In the genomic region with DNA sequence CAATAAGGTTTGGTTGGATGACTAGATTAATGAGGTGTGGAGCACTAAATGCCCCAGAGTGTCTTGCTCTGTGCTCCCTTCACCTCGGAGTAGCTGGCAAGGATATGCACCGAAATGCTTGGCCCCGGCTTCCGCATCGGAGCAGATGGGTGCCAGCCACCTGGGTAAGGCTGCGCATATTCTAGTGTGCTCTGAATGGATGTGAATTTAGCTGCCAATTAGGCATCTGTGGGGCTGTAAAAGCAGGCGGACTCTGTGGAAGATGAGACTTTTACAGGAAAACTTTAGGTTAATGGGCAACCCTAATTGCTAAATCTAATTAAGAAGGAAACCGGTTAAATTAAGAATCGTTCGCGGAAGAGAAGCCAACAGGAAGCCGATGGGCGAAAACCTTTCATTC, we compare ENCODE assay signal across 19 mouse cellular contexts. TPM values are rescaled to one million over a fixed set of nuclear protein-coding genes. Genes with fewer than 3 reads are reported as not detected.
DNase-seq lines count a peak whose midpoint lies in the region; ATAC-seq and TF ChIP-seq lines count a peak whose summit lies in the region.
"Had no signal": no experiment of that assay in that cellular context is flagged by ENCODE, and none has a peak within 500 bp of the region (broad histone marks: within the 10 kb centered on the region; RNA-seq: fewer than 3 reads in every experiment).

No protein-coding gene starts in this region.

- no peaks in the 10 kb centered on the region for H3K36me3 ChIP-seq in forebrain, embryonic 12.5 days (replicated peaks)
- H3K36me3 ChIP-seq in forebrain, embryonic 11.5 days (ENCODE audit: control insufficient read depth, insufficient read depth, low read length) = no peaks in the 10 kb centered on the region
- H3K36me3 ChIP-seq in midbrain, postnatal 0 days (ENCODE audit: insufficient read depth, low read length) = no peaks in the 10 kb centered on the region
- H3K36me3 ChIP-seq in midbrain, embryonic 11.5 days (ENCODE audit: control insufficient read depth, insufficient read depth, low read length) = no peaks in the 10 kb centered on the region
- H3K36me3 ChIP-seq in forebrain, embryonic 15.5 days = no peaks in the 10 kb centered on the region
- H3K36me3 ChIP-seq: hindbrain, embryonic 13.5 days; limb, embryonic 15.5 days had no signal

- H3K27ac ChIP-seq in forebrain, embryonic 12.5 days = peak overlapping the region; percentile 70
- no peak overlapping the region; the same call in 1 of the 2 replicates for H3K27ac ChIP-seq in forebrain, embryonic 11.5 days (ENCODE audit: low read depth, low read length)
- no peak overlapping the region for H3K27ac ChIP-seq in midbrain, postnatal 0 days (ENCODE audit: low read depth, low read length)
- H3K27ac ChIP-seq in midbrain, embryonic 11.5 days (ENCODE audit: low read depth, low read length) = no peak overlapping the region
- H3K27ac ChIP-seq in forebrain, embryonic 15.5 days (replicated peaks) = no peak overlapping the region
- H3K27ac ChIP-seq: hindbrain, embryonic 13.5 days; kidney, postnatal 0 days; limb, embryonic 15.5 days had no signal

- no peak for TF ChIP-seq CTCF in midbrain, postnatal 0 days (IDR thresholded peaks at IDR 0.05)

- peaks cover 20% of the 10 kb centered on the region for H3K4me1 ChIP-seq in forebrain, embryonic 12.5 days
- H3K4me1 ChIP-seq in forebrain, embryonic 11.5 days (replicated peaks; ENCODE audit: control insufficient read depth, insufficient read depth, low read length) = 0 out of 2 replicates have a peak, but pooled peaks cover 2% of the 10 kb centered on the region
- H3K4me1 ChIP-seq in midbrain, postnatal 0 days (ENCODE audit: insufficient read depth, low read length) = peaks cover 2% of the 10 kb centered on the region; the same call in 1 of the 2 replicates
- no peaks in the 10 kb centered on the region for H3K4me1 ChIP-seq in midbrain, embryonic 11.5 days (ENCODE audit: control insufficient read depth, insufficient read depth, low read length)
- peaks cover 20% of the 10 kb centered on the region for H3K4me1 ChIP-seq in forebrain, embryonic 15.5 days

- H3K9me3 ChIP-seq in forebrain, embryonic 12.5 days = no peaks in the 10 kb centered on the region
- H3K9me3 ChIP-seq in forebrain, embryonic 11.5 days (ENCODE audit: control insufficient read depth, low read length) = no peaks in the 10 kb centered on the region
- H3K9me3 ChIP-seq in midbrain, postnatal 0 days (ENCODE audit: low read length) = no peaks in the 10 kb centered on the region
- no peaks in the 10 kb centered on the region for H3K9me3 ChIP-seq in midbrain, embryonic 11.5 days (ENCODE audit: control insufficient read depth, low read length)
- no peaks in the 10 kb centered on the region for H3K9me3 ChIP-seq in forebrain, embryonic 15.5 days
- H3K9me3 ChIP-seq: hindbrain, embryonic 13.5 days; limb, embryonic 15.5 days; megakaryocyte, embryonic 14.5 days had no signal

- no peak for DNase-seq in forebrain, embryonic 11.5 days (ENCODE audit: low spot score)
- DNase-seq in midbrain, postnatal 0 days (ENCODE audit: low spot score) = peak; percentile 17
- DNase-seq in midbrain, embryonic 11.5 days (ENCODE audit: low spot score, missing footprints) = no peak
- no peak for DNase-seq in lung, postnatal 36 days
- DNase-seq: adrenal gland, adult 8-10 months; gastrocnemius, postnatal 14 days; heart, postnatal 10 days; layer of hippocampus, adult 9-11 months; lung, postnatal 10 days; spleen, adult 18-20 months had no signal

- WGBS in forebrain, embryonic 12.5 days = 53% methylated on average over 13 of the region's 13 CpGs
- 70% methylated on average over 13 of the region's 13 CpGs for WGBS in forebrain, embryonic 11.5 days
- 74% methylated on average over 13 of the region's 13 CpGs for WGBS in midbrain, postnatal 0 days
- 88% methylated on average over 13 of the region's 13 CpGs for WGBS in midbrain, embryonic 11.5 days
- WGBS in forebrain, embryonic 15.5 days = 26% methylated on average over 13 of the region's 13 CpGs

- H3K4me3 ChIP-seq in forebrain, embryonic 12.5 days (replicated peaks) = no peak overlapping the region
- H3K4me3 ChIP-seq in forebrain, embryonic 11.5 days (ENCODE audit: low read depth, low read length) = no peak overlapping the region
- no peak overlapping the region for H3K4me3 ChIP-seq in midbrain, postnatal 0 days (ENCODE audit: low read depth, low read length)
- no peak overlapping the region for H3K4me3 ChIP-seq in midbrain, embryonic 11.5 days (ENCODE audit: low read depth, low read length)
- no peak overlapping the region for H3K4me3 ChIP-seq in forebrain, embryonic 15.5 days
- H3K4me3 ChIP-seq: hindbrain, embryonic 13.5 days; limb, embryonic 15.5 days; megakaryocyte, embryonic 14.5 days had no signal

- no peak overlapping the region for H3K9ac ChIP-seq in forebrain, embryonic 12.5 days
- H3K9ac ChIP-seq in forebrain, embryonic 11.5 days (ENCODE audit: low read length) = no peak overlapping the region
- H3K9ac ChIP-seq in midbrain, postnatal 0 days (replicated peaks; ENCODE audit: low read length, poor library complexity, severe bottlenecking) = no peak overlapping the region
- no peak overlapping the region for H3K9ac ChIP-seq in midbrain, embryonic 11.5 days (ENCODE audit: low read length)
- no peak overlapping the region for H3K9ac ChIP-seq in forebrain, embryonic 15.5 days (replicated peaks)
- H3K9ac ChIP-seq: hindbrain, embryonic 13.5 days; limb, embryonic 15.5 days had no signal

- 0 out of 2 replicates have a peak, but pooled peaks cover 9% of the 10 kb centered on the region for H3K27me3 ChIP-seq in forebrain, embryonic 12.5 days
- no peaks in the 10 kb centered on the region for H3K27me3 ChIP-seq in forebrain, embryonic 11.5 days (ENCODE audit: control insufficient read depth, insufficient read depth, low read length)
- no peaks in the 10 kb centered on the region for H3K27me3 ChIP-seq in midbrain, postnatal 0 days (ENCODE audit: insufficient read depth, low read length)
- H3K27me3 ChIP-seq in midbrain, embryonic 11.5 days (ENCODE audit: control insufficient read depth, insufficient read depth, low read length) = no peaks in the 10 kb centered on the region
- 0 out of 2 replicates have a peak, but pooled peaks cover 6% of the 10 kb centered on the region for H3K27me3 ChIP-seq in forebrain, embryonic 15.5 days
- H3K27me3 ChIP-seq: hindbrain, embryonic 13.5 days; limb, embryonic 15.5 days had no signal

- H3K4me2 ChIP-seq in forebrain, embryonic 12.5 days = 0 out of 2 replicates have a peak overlapping the region, but pooled peaks have one; percentile 13
- H3K4me2 ChIP-seq in forebrain, embryonic 11.5 days (ENCODE audit: low read depth, low read length, severe bottlenecking) = no peak overlapping the region
- no peak overlapping the region for H3K4me2 ChIP-seq in midbrain, postnatal 0 days (ENCODE audit: low read depth, low read length, poor library complexity, severe bottlenecking)
- no peak overlapping the region for H3K4me2 ChIP-seq in midbrain, embryonic 11.5 days
- peak overlapping the region; percentile 12; the same call in 1 of the 2 replicates for H3K4me2 ChIP-seq in forebrain, embryonic 15.5 days (replicated peaks)
- H3K4me2 ChIP-seq: hindbrain, embryonic 13.5 days; limb, embryonic 15.5 days had no signal

- no peak; the same call in 1 of the 2 replicates for ATAC-seq in forebrain, embryonic 12.5 days (ENCODE audit: low FRiP score)
- no peak for ATAC-seq in forebrain, embryonic 11.5 days (replicated peaks; ENCODE audit: low FRiP score)
- no peak for ATAC-seq in midbrain, postnatal 0 days (ENCODE audit: low FRiP score)
- ATAC-seq in midbrain, embryonic 11.5 days (ENCODE audit: low FRiP score) = no peak
- peak; percentile 85 for ATAC-seq in forebrain, embryonic 15.5 days (replicated peaks)
- no peak for ATAC-seq in monocyte, adult 5-6 weeks (replicated peaks; ENCODE audit: insufficient number of reproducible peaks, low FRiP score, low TSS enrichment, poor library complexity, severe bottlenecking)
- ATAC-seq: intestine, postnatal 0 days; midbrain, embryonic 16.5 days had no signal

RNA-seq across cellular contexts. Expression of gene Mylip, which starts 32.7 kb away (rescaled TPM):
- polyA plus RNA-seq in forebrain, embryonic 12.5 days (2016; fragmentation: Nextera tagmentation; extraction: Ambion mirVana) = 5.3 and 6.8 TPM in 2 replicates
- polyA plus RNA-seq in forebrain, embryonic 11.5 days (2014; fragmentation: Nextera tagmentation; extraction: Ambion mirVana) = 3.6 and 4.9 TPM in 2 replicates
- 11.1 and 16.6 TPM in 2 replicates for total RNA-seq in midbrain, postnatal 0 days (2014; rRNA removed)
- polyA plus RNA-seq in midbrain, postnatal 0 days (2015; fragmentation: Nextera tagmentation; extraction: Ambion mirVana) = 2.9 and 3.7 TPM in 2 replicates
- polyA plus RNA-seq in midbrain, embryonic 11.5 days (2014; fragmentation: Nextera tagmentation; extraction: Ambion mirVana) = 3.9 and 4.3 TPM in 2 replicates
- 4.0 and 5.2 TPM in 2 replicates for polyA plus RNA-seq in forebrain, embryonic 15.5 days (2015; fragmentation: Nextera tagmentation; extraction: Ambion mirVana)
- total RNA-seq in monocyte, adult 5-6 weeks (2017) = 50.0 to 92.4 TPM (median 52.9 TPM) in 3 replicates

Comparison
In these comparisons a context has a peak if more than half of its experiments do, and no peak if none do; other contexts are left out.
1. H3K4me2 ChIP-seq: peak in forebrain, embryonic 12.5 days (single experiment) and forebrain, embryonic 15.5 days (single experiment); none in forebrain, embryonic 11.5 days (single experiment), midbrain, postnatal 0 days (single experiment) and midbrain, embryonic 11.5 days (single experiment).